Mouse (Mus musculus): ENCODE data around the gene Idi1.
"Not testable (repeated sequence)": the region's sequence is repeated elsewhere in the genome, so short reads cannot be mapped to it uniquely, and the experiment has no call there.

DNA sequence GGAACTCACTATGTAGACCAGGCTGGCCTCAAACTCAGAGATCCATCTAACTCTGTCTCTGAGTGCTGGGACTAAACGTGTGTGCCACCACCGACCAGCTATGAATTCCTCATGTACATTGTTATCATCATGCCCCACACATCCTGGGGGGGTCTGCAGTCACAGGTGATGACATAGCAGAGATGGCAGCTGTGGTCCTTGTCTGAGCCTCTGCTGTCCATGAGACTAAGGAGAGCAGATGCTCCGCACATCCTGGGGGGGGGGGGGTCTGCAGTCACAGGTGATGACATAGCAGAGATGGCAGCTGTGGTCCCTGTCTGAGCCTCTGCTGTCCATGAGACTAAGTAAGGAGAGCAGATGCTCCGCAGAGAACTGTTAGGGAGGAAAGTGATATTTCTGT is 55.8 kb downstream of the Idi1 start:
- not testable (repeated sequence) for TF ChIP-seq CTCF (IDR thresholded peaks at IDR 0.05; ENCODE audit: low read depth); EP300 (optimal IDR thresholded peaks at IDR 0.05)

Data from stomach, postnatal 0 days (tissue).